16 mouse cellular contexts compared by ENCODE assay signal in genomic region chr19:27606933-27607332, GRCm38 (mm10).
"Had no signal": no experiment of that assay in that cellular context is flagged by ENCODE, and none has a peak within 500 bp of the region (broad histone marks: within the 10 kb centered on the region; RNA-seq: fewer than 3 reads in every experiment).

No protein-coding gene starts in this region.

- H3K27me3 ChIP-seq: neural tube, embryonic 13.5 days; neural tube, embryonic 15.5 days; stomach, embryonic 15.5 days had no signal

- H3K4me3 ChIP-seq: neural tube, embryonic 13.5 days; neural tube, embryonic 15.5 days; stomach, embryonic 15.5 days had no signal

- H3K27ac ChIP-seq: neural tube, embryonic 13.5 days; neural tube, embryonic 15.5 days; stomach, embryonic 15.5 days; stomach, postnatal 0 days had no signal

- H3K36me3 ChIP-seq: neural tube, embryonic 13.5 days; neural tube, embryonic 15.5 days; stomach, embryonic 15.5 days had no signal

- H3K9ac ChIP-seq: neural tube, embryonic 13.5 days; neural tube, embryonic 15.5 days; stomach, embryonic 15.5 days had no signal

- H3K4me1 ChIP-seq: stomach, embryonic 15.5 days had no signal

- H3K9me3 ChIP-seq: neural tube, embryonic 13.5 days; neural tube, embryonic 15.5 days; stomach, embryonic 15.5 days had no signal

- DNase-seq: retina, postnatal 1 day; right cerebral cortex, adult 18-20 months; right cerebral cortex, postnatal 14 days; right cerebral cortex, postnatal 25 days; right cerebral cortex, postnatal 4 days; spleen, adult 18-20 months; thymus, adult 18-20 months; thymus, adult 2 months; thymus, postnatal 14 days; thymus, postnatal 25 days; thymus, postnatal 36 days; thymus, postnatal 4 days had no signal

- H3K4me2 ChIP-seq: neural tube, embryonic 13.5 days; neural tube, embryonic 15.5 days; stomach, embryonic 15.5 days had no signal
